In the genomic region with DNA sequence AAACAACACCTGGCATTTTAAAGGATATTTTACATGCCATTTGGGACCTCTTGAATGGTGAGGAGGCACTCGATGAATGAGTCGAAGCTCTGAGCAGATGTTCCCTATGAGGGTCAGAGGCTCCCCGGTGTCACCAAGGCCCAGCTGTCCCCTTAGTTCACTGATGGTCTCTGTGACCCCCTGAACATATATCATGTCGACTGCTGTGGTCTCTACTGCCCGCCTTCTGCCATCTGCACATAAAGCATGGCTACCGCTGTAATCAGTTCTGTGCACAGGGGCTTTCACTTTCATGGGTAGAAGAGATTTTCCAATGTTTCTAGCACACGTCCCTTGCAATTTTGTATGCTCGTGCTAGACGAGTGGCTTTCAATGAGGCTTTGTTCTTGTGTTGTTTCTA, we compare ENCODE assay signal across 17 mouse cellular contexts.
"Had no signal": no experiment of that assay in that cellular context is flagged by ENCODE, and none has a peak within 500 bp of the region (broad histone marks: within the 10 kb centered on the region; RNA-seq: fewer than 3 reads in every experiment).

No protein-coding gene starts in this region.

- H3K27ac ChIP-seq: layer of hippocampus, adult 2 months; left cerebral cortex, adult 2 months; limb, embryonic 10.5 days; liver, embryonic 15.5 days; macrophage; midbrain, embryonic 13.5 days had no signal

- ATAC-seq: midbrain, embryonic 13.5 days had no signal

- H3K4me2 ChIP-seq: liver, embryonic 11.5 days; liver, embryonic 15.5 days; lung, embryonic 14.5 days; midbrain, embryonic 13.5 days had no signal

- H3K9me3 ChIP-seq: limb, embryonic 10.5 days; liver, embryonic 15.5 days; midbrain, embryonic 13.5 days had no signal

- H3K9ac ChIP-seq: liver, embryonic 15.5 days; lung, embryonic 14.5 days; midbrain, embryonic 13.5 days had no signal

- H3K36me3 ChIP-seq: limb, embryonic 10.5 days; liver, embryonic 15.5 days; midbrain, embryonic 13.5 days had no signal

- H3K4me3 ChIP-seq: layer of hippocampus, adult 2 months; left cerebral cortex, adult 2 months; limb, embryonic 10.5 days; liver, embryonic 15.5 days; megakaryocyte, embryonic 14.5 days; midbrain, embryonic 13.5 days had no signal

- H3K4me1 ChIP-seq: limb, embryonic 10.5 days; liver, embryonic 15.5 days; megakaryocyte, embryonic 14.5 days; midbrain, embryonic 13.5 days had no signal

- H3K27me3 ChIP-seq: liver, embryonic 15.5 days; megakaryocyte, embryonic 14.5 days; midbrain, embryonic 13.5 days had no signal

- DNase-seq: kidney, adult 18-20 months; kidney, postnatal 10 days; kidney, postnatal 4 days; lung, embryonic 14.5 days; lung, postnatal 10 days; right cerebral cortex, postnatal 4 days; spleen, adult 18-20 months; thymus, adult 18-20 months; thymus, postnatal 14 days had no signal
